Mouse (Mus musculus) myocyte (in vitro differentiated cells): ENCODE data around the gene Heph. TPM values are rescaled to one million over a fixed set of nuclear protein-coding genes. Genes with fewer than 3 reads are reported as not detected.

Experiments
- H3K27me3 ChIP-seq: one replicate; pipeline ENCODE4 v1.6.1; 2011; ENCODE audit not compliant: control insufficient read depth, insufficient read depth, insufficient read length
- H3K36me3 ChIP-seq: one replicate; pipeline ENCODE4 v1.6.1; 2011; ENCODE audit not compliant: control insufficient read depth, insufficient read depth
- H3K4me2 ChIP-seq: one replicate; pipeline ENCODE4 v1.6.1; 2011; ENCODE audit warnings: low read depth, control low read depth
- H3K4me3 ChIP-seq: one replicate; pipeline ENCODE4 v1.5.1; 2011; ENCODE audit warnings: mild to moderate bottlenecking, control low read depth, moderate library complexity
- H3K79me2 ChIP-seq: one replicate; pipeline ENCODE4 v1.6.1; 2011; ENCODE audit not compliant: control insufficient read depth, insufficient read depth
- H3ac ChIP-seq: one replicate; pipeline ENCODE4 v1.6.1; 2011; ENCODE audit not compliant: control insufficient read depth, insufficient read length
- E2F4 ChIP-seq: IDR thresholded peaks from one replicate; pipeline ENCODE4 v1.6.1; 2011; ENCODE audit warnings: mild to moderate bottlenecking, control low read depth, moderate library complexity; ENCODE audit not compliant: insufficient read depth
- MAX ChIP-seq: IDR thresholded peaks from one replicate; pipeline ENCODE4 v1.6.1; 2011; ENCODE audit warnings: low read depth, mild to moderate bottlenecking, control low read depth
- MYOG ChIP-seq, 3 experiments: IDR thresholded peaks; one replicate each; pipeline ENCODE4 v1.6.1; 2011; ENCODE audit warnings: control low read depth in 2 of 3, low read depth in 2 of 3, mild to moderate bottlenecking in 2 of 3; ENCODE audit not compliant: insufficient read length in 2 of 3, control insufficient read depth in 1 of 3, insufficient read depth in 1 of 3
- POLR2AphosphoS2 ChIP-seq: IDR thresholded peaks from one replicate; pipeline ENCODE4 v1.6.1; 2011; ENCODE audit warnings: low read depth, control low read depth; ENCODE audit not compliant: insufficient read length
- SRF ChIP-seq: IDR thresholded peaks from one replicate; pipeline ENCODE4 v1.6.1; 2011; ENCODE audit warnings: low read depth; ENCODE audit not compliant: control insufficient read depth, insufficient read length
- TCF3 ChIP-seq: IDR thresholded peaks from one replicate; pipeline ENCODE4 v1.6.1; 2011; ENCODE audit warnings: low read depth, control low read depth; ENCODE audit not compliant: insufficient read length
- polyA plus RNA-seq: library from polyadenylated mRNA; unstranded; fragments of >200 nt; fragmentation: generic; extraction: Trizol; gene quantifications from one replicate; pipeline ENCODE4 v1.2.1, GENCODE M21; 2012; ENCODE audit warnings: missing spikeins

Heph gene
- polyA plus RNA-seq, 1 experiment = not detected

DNA sequence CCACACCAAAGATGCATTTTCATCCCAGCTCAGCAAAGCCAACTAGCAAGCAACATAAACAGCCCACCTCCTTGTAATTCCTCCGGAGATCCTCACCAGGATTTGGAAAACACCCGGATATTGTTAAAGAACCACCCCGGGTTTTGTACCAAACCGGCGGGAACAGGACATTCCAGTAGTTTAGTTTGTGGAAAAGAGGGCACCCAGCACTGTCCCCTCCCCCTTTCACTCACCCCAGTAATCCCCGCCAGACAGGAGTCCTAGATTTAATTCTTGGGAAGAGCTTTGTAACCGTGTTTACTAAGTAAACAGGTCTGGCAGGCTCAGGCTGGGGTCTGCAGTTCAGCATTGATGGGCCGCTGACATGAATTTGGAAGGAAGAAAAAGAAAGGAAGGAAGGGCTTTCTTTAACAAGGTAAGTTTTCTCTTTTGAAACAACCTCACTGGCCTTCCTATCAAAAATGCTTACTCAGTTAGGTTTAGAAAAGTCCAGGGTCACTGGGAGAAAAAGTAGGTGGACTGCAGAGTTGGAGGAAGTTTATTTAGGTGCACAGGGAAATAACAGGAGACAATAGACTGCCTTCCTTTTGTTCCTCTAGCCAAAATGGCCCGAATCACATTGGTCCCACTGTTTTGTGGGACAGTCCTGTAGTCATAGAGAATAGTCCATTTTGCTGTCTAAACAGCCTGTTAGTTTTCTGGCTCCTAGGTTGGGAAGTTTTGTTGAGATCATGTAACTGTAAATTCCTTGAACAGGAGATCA lies 1.2 kb downstream of the Heph start, which contains the start of gene Hsf3:
Gene Hsf3 (minus strand): TSS at position 94 of the 763 bp plus-strand sequence.
- H3K79me2 ChIP-seq = no peaks in the 10 kb centered on the region
- no peaks in the 10 kb centered on the region for H3K27me3 ChIP-seq
- H3K36me3 ChIP-seq = no peaks in the 10 kb centered on the region
- no peak within 1 kb of the TSS for H3K4me2 ChIP-seq
- no peak within 1 kb of the TSS for H3K4me3 ChIP-seq
- no peak within 1 kb of the TSS for H3ac ChIP-seq
- no peak for TF ChIP-seq TCF3
- no peak for TF ChIP-seq MYOG (IDR thresholded peaks at IDR 0.05; ENCODE audit: control insufficient read depth in 1 of 3, insufficient read depth in 1 of 3, insufficient read length in 2 of 3, low read depth in 2 of 3)
- no peak for TF ChIP-seq POLR2AphosphoS2
- no peak for TF ChIP-seq E2F4
- TF ChIP-seq SRF = no peak

DNA sequence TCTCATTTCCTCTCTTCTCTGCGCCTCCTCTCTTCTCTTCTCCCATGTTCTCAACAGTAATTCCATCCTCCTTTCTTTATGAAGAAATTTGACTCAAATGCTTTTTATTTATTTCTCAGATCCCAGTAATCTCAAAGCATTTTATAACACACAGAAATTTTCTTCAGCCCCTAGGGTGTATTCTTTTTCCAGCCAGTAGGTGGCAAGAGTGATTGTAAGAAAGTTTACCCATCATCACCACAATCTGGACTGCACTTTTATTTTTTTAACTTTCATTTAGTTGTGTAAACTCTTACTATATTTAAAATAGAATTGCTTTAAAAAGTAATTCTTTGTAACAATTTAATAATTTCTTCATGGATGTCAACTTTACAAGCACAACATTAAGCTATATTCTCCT lies 46.4 kb downstream of the Heph start:
- no peaks in the 10 kb centered on the region for H3K27me3 ChIP-seq
- no peak overlapping the region for H3K4me2 ChIP-seq
- no peak for TF ChIP-seq MAX
- no peaks in the 10 kb centered on the region for H3K36me3 ChIP-seq
- no peak overlapping the region for H3K4me3 ChIP-seq
- H3ac ChIP-seq = no peak overlapping the region
- no peaks in the 10 kb centered on the region for H3K79me2 ChIP-seq

Other genes with a start within 250 kb of the Heph start
- not detected for gene Vsig4, start 161.9 kb upstream of the Heph start, polyA plus RNA-seq
- gene Hsf3, start 935 bp downstream of the Heph start, polyA plus RNA-seq = not detected